Mouse (Mus musculus): ENCODE measurements around the gene Unkl.
A peak's percentile ranks its signal among the peaks of the same experiment; 100 is the strongest.

Gene Unkl

DNA sequence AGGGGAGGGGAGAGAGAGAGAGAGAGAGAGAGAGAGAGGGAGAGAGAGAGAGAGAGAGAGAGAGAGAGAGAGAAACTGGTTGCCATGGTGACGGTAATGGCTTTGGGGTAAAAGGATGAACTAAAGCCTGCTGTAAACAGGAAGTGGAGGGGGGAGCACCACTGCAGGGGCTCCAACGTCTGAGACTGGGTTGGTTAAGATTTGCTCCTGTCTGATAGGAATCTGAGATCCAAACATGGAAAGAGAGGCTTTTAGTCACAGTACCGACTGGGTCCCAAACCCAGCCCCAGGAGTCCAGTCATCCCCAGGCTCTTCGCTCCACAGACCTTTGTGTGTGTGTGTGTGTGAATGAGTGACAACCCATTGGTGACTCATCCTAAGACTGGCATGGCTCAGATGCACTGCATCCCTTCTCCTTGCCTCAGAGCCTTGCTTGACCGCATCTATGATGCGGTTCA, 69.6 kb downstream of the Unkl start:
- DNase-seq = no peak

GRCm38 (mm10) chr17:25264453-25264852, 76.3 kb downstream of the Unkl start:
- DNase-seq = peak; percentile 37 to 39

- no peak for DNase-seq
Measured at GRCm38 (mm10) chr17:25270795-25271335, 82.7 kb downstream of the Unkl start.

- DNase-seq = no peak
Measured at GRCm38 (mm10) chr17:25272326-25272725, 84.1 kb downstream of the Unkl start.

DNA sequence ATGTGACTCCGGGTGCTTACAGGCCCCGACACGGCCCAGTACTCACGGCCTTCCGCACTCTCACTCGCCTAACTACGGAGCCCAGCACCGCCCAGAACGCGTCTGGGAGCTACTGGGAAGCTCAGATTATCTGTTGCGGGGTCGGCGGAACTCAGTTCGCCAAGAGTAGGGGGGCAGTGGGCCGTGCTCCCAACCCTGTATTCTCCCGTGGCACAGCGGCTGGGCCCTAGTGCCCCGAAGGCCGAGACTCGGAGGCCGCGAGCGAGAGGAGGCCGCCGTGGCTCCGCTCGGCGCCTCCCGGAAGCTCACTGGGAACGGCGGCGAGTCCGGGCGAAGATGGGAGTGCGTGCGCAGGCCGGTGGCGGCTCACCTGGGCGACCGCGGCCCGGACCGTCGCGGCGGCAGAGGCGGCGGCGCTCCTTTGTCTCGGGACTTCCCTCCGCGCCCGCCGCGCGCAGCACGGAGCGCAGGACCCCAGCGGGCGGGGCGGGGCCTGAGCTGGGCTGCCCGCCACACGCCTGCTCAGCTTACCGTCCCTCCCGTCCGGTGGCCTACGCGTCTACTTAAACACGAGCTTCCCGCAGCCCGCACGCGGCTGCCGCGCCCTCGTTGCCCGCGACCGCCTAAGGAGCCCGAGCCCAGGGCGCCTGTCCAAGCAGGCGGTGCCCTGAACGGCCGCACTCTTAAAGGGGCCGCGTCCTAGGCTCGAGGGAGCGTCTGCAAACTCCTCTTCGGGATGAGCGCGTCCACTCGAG, 84.9 kb downstream of the Unkl start:
- DNase-seq = peak; percentile 75 to 92

DNA sequence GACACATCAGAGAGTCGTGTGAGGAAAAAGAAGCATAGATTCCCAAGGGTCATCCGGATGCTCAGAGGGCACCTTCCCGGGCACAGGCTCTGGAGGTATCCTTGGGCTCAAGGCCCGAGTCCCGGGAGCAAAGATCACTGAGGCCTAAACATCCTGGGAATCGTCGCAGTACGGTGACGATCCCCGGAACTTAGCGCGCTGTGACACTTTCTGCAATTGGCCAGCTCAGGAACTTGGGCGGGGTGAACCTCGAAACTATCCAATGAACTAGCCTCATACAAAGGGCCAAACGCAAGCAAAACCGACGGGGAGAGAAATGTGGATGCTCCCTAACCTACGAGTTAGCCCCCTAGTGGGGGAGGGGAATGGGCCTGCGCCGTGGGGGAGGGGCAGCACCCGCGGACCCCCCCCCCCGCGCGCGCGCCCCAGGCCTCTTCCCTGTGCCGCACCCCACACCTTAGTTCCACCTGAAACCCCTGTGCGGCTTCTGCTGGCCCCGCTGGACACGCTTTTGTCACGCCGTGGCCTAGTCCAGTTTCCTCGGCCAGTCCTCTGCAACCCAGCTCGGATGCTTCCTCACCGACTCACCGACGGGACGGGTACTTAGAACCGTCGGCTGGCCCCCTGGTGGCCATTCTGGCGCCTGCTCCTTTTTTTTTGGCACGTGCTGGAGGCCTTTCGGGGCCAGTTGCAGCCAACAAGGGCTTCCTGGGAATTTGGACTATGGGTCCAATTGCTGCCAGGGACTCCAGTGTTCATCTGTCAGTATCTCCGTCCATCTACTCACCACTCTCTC, 85.7 kb downstream of the Unkl start:
- peak; percentile 82 to 96 for DNase-seq

GRCm38 (mm10) chr17:25274571-25275346, 86.6 kb downstream of the Unkl start, which contains the start of gene Ube2i:
Gene Ube2i, minus strand, starts transcription at chr17:25274622.
- no peak for DNase-seq

GRCm38 (mm10) chr17:25275833-25276232, 87.6 kb downstream of the Unkl start:
- DNase-seq = no peak

GRCm38 (mm10) chr17:25282133-25282532, 93.9 kb downstream of the Unkl start:
- peak in 1 of 2 experiments; percentile 18 for DNase-seq
